Mouse (Mus musculus) cortical plate, adult 2 months (tissue): ENCODE data around the gene Hacd3. TPM values are rescaled to one million over a fixed set of nuclear protein-coding genes. Genes with fewer than 3 reads are reported as not detected.

Experiments used
- H3K27ac ChIP-seq: fragments of 200-500 bp; 2 replicates; pipeline ENCODE4 v1.5.1; 2012; ENCODE audit warnings: low read length, control low read depth, inconsistent platforms; ENCODE audit not compliant: insufficient read depth
- H3K4me1 ChIP-seq: fragments of 200-500 bp; 2 replicates; pipeline ENCODE4 v1.6.1; 2011; ENCODE audit warnings: low read length; ENCODE audit not compliant: control insufficient read depth, insufficient read depth
- H3K4me3 ChIP-seq: fragments of 200-500 bp; 2 replicates; pipeline ENCODE4 v1.5.1; 2011; ENCODE audit warnings: mild to moderate bottlenecking, low read length, control low read depth; ENCODE audit not compliant: insufficient read depth
- CTCF ChIP-seq: fragments of 200-500 bp; IDR thresholded peaks from 2 replicates; pipeline ENCODE4 v1.5.1; 2011; ENCODE audit warnings: mild to moderate bottlenecking, control low read depth, low read length; ENCODE audit not compliant: insufficient read depth; ENCODE audit errors: extremely low read depth
- POLR2A ChIP-seq: fragments of 200-500 bp; IDR thresholded peaks from 2 replicates; pipeline ENCODE4 v1.6.1; 2011; ENCODE audit warnings: mild to moderate bottlenecking, low read length, control low read depth; ENCODE audit not compliant: insufficient read depth; ENCODE audit errors: extremely low read depth
- polyA plus RNA-seq: library from polyadenylated mRNA; depleted of rRNA; stranded (reverse); fragments of >200 nt; gene quantifications from 2 replicates; pipeline ENCODE4 v1.2.3, GENCODE M21; 2012; rRNA removed

The Hacd3 gene
- 138 and 142 TPM in 2 replicates for polyA plus RNA-seq

DNA sequence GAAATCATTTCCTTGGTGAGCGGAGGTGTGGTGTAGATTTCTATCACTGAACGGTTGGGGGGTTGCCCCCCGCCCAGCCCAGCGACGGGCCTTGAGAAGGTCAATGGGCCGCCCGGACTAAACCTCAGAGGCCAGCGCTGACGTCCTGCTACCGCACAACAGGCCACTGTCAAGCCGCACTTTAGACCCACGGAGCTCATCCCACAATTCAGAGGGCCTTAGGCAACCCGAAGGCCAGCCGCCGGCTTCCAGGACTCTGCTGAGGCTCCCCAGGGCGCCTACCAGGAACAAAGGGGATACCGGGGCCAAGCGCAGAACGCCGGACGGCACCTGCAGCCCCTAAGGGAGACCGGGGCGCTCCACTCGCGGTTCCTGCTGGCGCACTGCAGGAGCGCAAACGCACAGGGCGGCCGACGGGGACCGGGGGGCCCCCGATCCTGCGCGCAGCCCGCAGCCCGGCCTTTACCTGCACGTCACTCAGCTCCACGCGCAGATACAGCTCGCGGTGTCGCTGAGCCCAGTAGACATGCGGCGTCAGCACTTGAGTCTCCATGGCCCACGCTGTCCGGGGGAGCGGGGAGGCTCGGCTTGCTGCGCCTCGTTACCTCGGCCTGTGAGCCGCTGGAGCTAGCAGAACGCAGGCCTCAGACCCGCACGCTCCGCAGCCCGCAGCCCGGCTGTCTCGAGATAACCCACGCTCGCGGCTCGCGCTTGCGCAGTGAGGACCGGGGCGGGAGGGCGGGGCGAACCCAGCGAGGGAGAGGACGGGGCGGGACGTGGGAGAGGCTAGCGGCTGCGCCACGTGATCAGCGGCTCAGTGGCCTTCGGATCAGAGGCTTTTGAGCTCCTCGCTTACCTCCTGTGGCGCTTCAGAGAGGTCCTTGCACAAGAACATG is at the start of gene Hacd3:
Hacd3 (minus strand) TSS at position 703 of the 896 bp plus-strand sequence.
- TF ChIP-seq POLR2A = peak; percentile 97
- no peak for TF ChIP-seq CTCF
- Histone ChIP-seq H3K4me3 (peak within 1 kb of the TSS; percentile 95), H3K4me1 (peaks cover 15% of the 10 kb centered on the region), H3K27ac (peak within 1 kb of the TSS; percentile 85)

GRCm38 (mm10) chr9:65070587-65070986 is 49.1 kb upstream of the Hacd3 start:
- no peak for TF ChIP-seq CTCF
- no peak for TF ChIP-seq POLR2A
- no peak overlapping the region for H3K27ac ChIP-seq
- no peak overlapping the region for H3K4me3 ChIP-seq
- H3K4me1 ChIP-seq = no peaks in the 10 kb centered on the region; the same call in 1 of the 2 replicates

DNA sequence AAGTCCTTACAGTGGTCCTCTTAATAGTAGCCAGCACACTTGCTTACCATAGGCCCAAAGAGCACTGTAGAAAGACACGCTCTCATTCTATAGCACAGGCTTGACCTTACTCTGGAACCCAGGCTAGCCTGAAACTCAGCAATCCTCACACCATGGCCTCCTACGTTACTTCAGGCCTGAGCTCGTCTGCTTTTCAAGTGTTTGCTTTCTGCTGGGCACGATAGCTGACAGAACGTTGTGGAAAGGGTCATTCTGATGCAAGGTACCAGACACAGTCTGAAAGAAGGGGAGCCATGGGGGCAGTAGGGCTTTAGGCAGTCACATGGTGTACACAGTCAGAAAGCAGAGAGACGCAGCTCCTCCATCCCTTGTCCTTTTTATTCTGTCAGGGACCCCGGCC is 42.8 kb upstream of the Hacd3 start:
- no peak overlapping the region for H3K4me3 ChIP-seq
- no peaks in the 10 kb centered on the region for H3K4me1 ChIP-seq
- H3K27ac ChIP-seq = no peak overlapping the region
- TF ChIP-seq CTCF (no peak), POLR2A (no peak)

DNA sequence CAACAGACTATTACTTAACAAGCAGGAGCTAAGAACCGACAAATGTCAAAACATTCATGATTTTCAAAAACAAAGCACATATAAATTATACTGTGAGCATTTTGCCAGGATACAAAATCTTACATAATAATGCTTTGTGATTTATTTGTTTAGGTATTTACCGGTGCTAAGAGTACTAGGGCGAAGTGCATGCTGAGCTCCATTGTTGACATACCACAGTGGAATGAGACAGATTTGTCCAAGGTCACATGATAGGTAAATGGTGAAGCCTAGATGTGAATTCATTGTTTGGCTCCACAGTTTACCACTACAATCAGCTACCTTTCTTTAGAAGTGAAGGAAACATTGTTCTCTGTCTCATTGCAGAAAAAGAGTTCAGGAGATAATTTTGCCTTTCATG is 29.5 kb upstream of the Hacd3 start:
- no peak overlapping the region for H3K4me3 ChIP-seq
- H3K27ac ChIP-seq = no peak overlapping the region
- H3K4me1 ChIP-seq = no peaks in the 10 kb centered on the region
- TF ChIP-seq CTCF (no peak), POLR2A (no peak)

- H3K4me1 ChIP-seq = no peaks in the 10 kb centered on the region
- TF ChIP-seq POLR2A = no peak
- no peak for TF ChIP-seq CTCF
- no peak overlapping the region for H3K27ac ChIP-seq
- no peak overlapping the region for H3K4me3 ChIP-seq
Observed at GRCm38 (mm10) chr9:65049422-65049821, 27.9 kb upstream of the Hacd3 start.

GRCm38 (mm10) chr9:65046993-65047392 is 25.5 kb upstream of the Hacd3 start:
- Histone ChIP-seq H3K4me1 (no peaks in the 10 kb centered on the region), H3K4me3 (no peak overlapping the region), H3K27ac (no peak overlapping the region)
- TF ChIP-seq POLR2A (no peak), CTCF (no peak)

- TF ChIP-seq CTCF (no peak), POLR2A (no peak)
- Histone ChIP-seq H3K27ac (no peak overlapping the region), H3K4me3 (no peak overlapping the region), H3K4me1 (peaks cover 6% of the 10 kb centered on the region; the same call in 1 of the 2 replicates)
Observed at GRCm38 (mm10) chr9:65041430-65041829, 19.9 kb upstream of the Hacd3 start.

DNA sequence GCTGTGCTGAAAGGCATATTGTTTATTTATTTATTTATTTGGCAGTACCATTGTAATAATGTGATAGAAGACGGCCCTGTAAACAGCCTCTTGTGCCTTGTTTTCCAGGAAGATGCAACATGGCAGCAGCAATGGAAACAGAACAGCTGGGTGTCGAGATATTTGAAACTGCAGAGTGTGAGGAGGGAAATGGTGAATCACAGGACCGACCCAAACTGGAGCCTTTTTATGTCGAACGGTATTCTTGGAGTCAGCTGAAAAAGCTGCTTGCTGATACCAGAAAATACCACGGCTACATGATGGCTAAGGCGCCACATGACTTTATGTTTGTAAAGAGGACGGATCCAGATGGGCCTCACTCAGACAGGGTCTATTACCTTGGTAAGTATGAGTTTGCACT is 15.4 kb upstream of the Hacd3 start:
- H3K27ac ChIP-seq = no peak overlapping the region
- TF ChIP-seq CTCF (no peak), POLR2A (no peak)

DNA sequence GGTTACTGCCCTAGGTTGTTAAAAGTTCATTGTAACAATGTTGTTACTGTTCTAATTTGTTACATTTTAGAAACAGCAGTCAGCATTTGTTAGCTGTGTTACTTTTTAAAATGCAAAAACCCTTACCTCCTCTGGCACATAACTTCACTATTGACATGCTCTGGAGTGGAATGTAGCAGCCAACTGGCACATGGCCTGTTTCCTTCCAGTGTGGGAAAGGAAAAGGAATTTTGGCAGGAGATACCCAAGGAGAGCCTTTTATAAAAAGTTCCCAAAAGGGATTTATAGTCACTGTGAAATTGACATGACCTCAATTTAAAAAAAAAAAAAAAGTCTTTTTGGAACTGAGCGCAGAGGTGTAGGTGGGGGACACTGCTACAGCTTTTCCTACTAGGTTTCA is 15.0 kb upstream of the Hacd3 start:
- Histone ChIP-seq H3K27ac (no peak overlapping the region), H3K4me3 (no peak overlapping the region), H3K4me1 (peaks cover 11% of the 10 kb centered on the region; the same call in 1 of the 2 replicates)
- TF ChIP-seq CTCF (no peak), POLR2A (no peak)

More for the DNA sequence above, 15.4 kb upstream of the Hacd3 start:
- H3K4me1 ChIP-seq = peaks cover 11% of the 10 kb centered on the region; the same call in 1 of the 2 replicates
- H3K4me3 ChIP-seq = no peak overlapping the region
